ENCODE assay signal across 11 mouse cellular contexts in genomic region chr4:139216566-139216965, GRCm38 (mm10). TPM values are rescaled to one million over a fixed set of nuclear protein-coding genes. Genes with fewer than 3 reads are reported as not detected.
A peak's percentile ranks its signal among the peaks of the same experiment; 100 is the strongest.
DNase-seq lines count a peak whose midpoint lies in the region; ATAC-seq lines count a peak whose summit lies in the region.
"Had no signal": no experiment of that assay in that cellular context is flagged by ENCODE, and none has a peak within 500 bp of the region (broad histone marks: within the 10 kb centered on the region; RNA-seq: fewer than 3 reads in every experiment).

No protein-coding gene starts in this region.

- no peaks in the 10 kb centered on the region for H3K9me3 ChIP-seq in embryonic facial prominence, embryonic 15.5 days (replicated peaks)
- H3K9me3 ChIP-seq in neural tube, embryonic 15.5 days (replicated peaks), result no peaks in the 10 kb centered on the region
- H3K9me3 ChIP-seq: neural tube, embryonic 12.5 days had no signal

- peak; percentile 75 for DNase-seq in adrenal gland, adult 2 months
- no peak for DNase-seq in adrenal gland, postnatal 4 days (ENCODE audit: low spot score in 2 of 2)
- peak; percentile 51 for DNase-seq in lung, postnatal 36 days
- no peak for DNase-seq in lung, adult 18-20 months
- DNase-seq in right cerebral cortex, postnatal 14 days, result no peak
- DNase-seq: cerebellum, adult 9-11 months; lung, embryonic 14.5 days had no signal

- no peak overlapping the region for H3K4me2 ChIP-seq in embryonic facial prominence, embryonic 15.5 days (replicated peaks)
- no peak overlapping the region for H3K4me2 ChIP-seq in neural tube, embryonic 15.5 days
- H3K4me2 ChIP-seq: lung, embryonic 14.5 days; neural tube, embryonic 12.5 days had no signal

- peak overlapping the region; percentile 88 for H3K27ac ChIP-seq in embryonic facial prominence, embryonic 15.5 days (replicated peaks)
- H3K27ac ChIP-seq in neural tube, embryonic 15.5 days (replicated peaks), result peak overlapping the region; percentile 66; the same call in 1 of the 2 replicates
- H3K27ac ChIP-seq: neural tube, embryonic 12.5 days had no signal

- no peaks in the 10 kb centered on the region for H3K27me3 ChIP-seq in embryonic facial prominence, embryonic 15.5 days
- H3K27me3 ChIP-seq in neural tube, embryonic 15.5 days (replicated peaks), result no peaks in the 10 kb centered on the region
- H3K27me3 ChIP-seq: neural tube, embryonic 12.5 days had no signal

- peak; percentile 52; the same call in 1 of the 2 replicates for ATAC-seq in embryonic facial prominence, embryonic 15.5 days (ENCODE audit: insufficient number of reproducible peaks, low FRiP score, low TSS enrichment, low read depth)
- ATAC-seq in neural tube, embryonic 15.5 days (ENCODE audit: low FRiP score), result no peak
- no peak for ATAC-seq in megakaryocyte progenitor cell, adult 5-6 weeks (replicated peaks; ENCODE audit: poor library complexity)

- 24% methylated on average over 9 of the region's 9 CpGs for whole genome bisulfite sequencing in embryonic facial prominence, embryonic 15.5 days
- 78% methylated on average over 9 of the region's 9 CpGs for WGBS in neural tube, embryonic 15.5 days

- H3K36me3 ChIP-seq in embryonic facial prominence, embryonic 15.5 days, result no peaks in the 10 kb centered on the region; the same call in 1 of the 2 replicates
- no peaks in the 10 kb centered on the region for H3K36me3 ChIP-seq in neural tube, embryonic 15.5 days
- H3K36me3 ChIP-seq: neural tube, embryonic 12.5 days had no signal

- no peak overlapping the region for H3K9ac ChIP-seq in embryonic facial prominence, embryonic 15.5 days
- H3K9ac ChIP-seq in neural tube, embryonic 15.5 days (replicated peaks), result no peak overlapping the region
- H3K9ac ChIP-seq: lung, embryonic 14.5 days; neural tube, embryonic 12.5 days had no signal

- H3K4me1 ChIP-seq in embryonic facial prominence, embryonic 15.5 days, result peaks cover 86% of the 10 kb centered on the region
- peaks cover 52% of the 10 kb centered on the region for H3K4me1 ChIP-seq in neural tube, embryonic 15.5 days

- no peak overlapping the region for H3K4me3 ChIP-seq in embryonic facial prominence, embryonic 15.5 days (replicated peaks)
- no peak overlapping the region for H3K4me3 ChIP-seq in neural tube, embryonic 15.5 days (replicated peaks)
- H3K4me3 ChIP-seq: neural tube, embryonic 12.5 days had no signal

RNA-seq across cellular contexts. Expression of gene Capzb, which starts 23.9 kb away (rescaled TPM):
- total RNA-seq in adrenal gland, adult 2 months (2021), result 100 to 1,000 TPM; 312 to 392 TPM
- 140 and 199 TPM in 2 replicates for polyA plus RNA-seq in adrenal gland, adult 2 months (2012; rRNA removed)
- total RNA-seq in adrenal gland, postnatal 4 days (2021), result 100 to 1,000 TPM; 343 to 361 TPM
- polyA plus RNA-seq in embryonic facial prominence, embryonic 15.5 days (2015; fragmentation: Nextera tagmentation; extraction: Ambion mirVana), result 389 and 397 TPM in 2 replicates
- polyA plus RNA-seq in neural tube, embryonic 15.5 days (2015; fragmentation: Nextera tagmentation; extraction: Ambion mirVana), result 323 and 359 TPM in 2 replicates
- 409 and 415 TPM in 2 replicates for total RNA-seq in megakaryocyte progenitor cell, adult 5-6 weeks (2015)
- total RNA-seq in megakaryocyte progenitor cell, adult 5-6 weeks (2017), result 139 and 157 TPM in 2 replicates

Comparison
In these comparisons a context has a peak if more than half of its experiments do, and no peak if none do; other contexts are left out.
1. DNase-seq: peak in adrenal gland, adult 2 months (single experiment) and lung, postnatal 36 days (single experiment); none in adrenal gland, postnatal 4 days (0 of 2), lung, adult 18-20 months (0 of 2) and right cerebral cortex, postnatal 14 days (single experiment).